Mouse (Mus musculus): ENCODE data around the gene Kif1c.

The Kif1c gene

DNA sequence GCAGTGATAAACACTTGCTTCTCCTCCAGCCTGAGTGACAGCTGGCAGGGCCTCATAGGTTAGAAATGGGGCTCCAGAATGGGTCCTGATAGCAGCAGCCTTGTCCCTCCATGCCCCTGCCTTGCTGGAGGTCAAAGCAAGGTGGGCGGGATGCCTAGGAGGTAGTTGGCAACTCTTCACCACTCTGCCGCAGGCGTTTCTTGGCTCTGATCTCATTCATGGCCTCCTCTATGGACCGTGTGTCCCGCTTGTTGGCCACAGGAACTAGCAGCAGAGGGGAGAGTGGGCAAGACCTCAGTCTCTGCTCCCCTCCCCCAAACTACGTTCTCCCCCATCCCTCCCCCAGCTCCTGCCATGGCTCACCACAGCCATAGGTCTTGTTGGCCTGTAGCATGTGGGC lies 36.4 kb upstream of the Kif1c start:
- in situ Hi-C loops (cut with MboI; ENCODE audit: unreplicated experiment in 2 of 2): loop anchor here in 1 of 2 experiments (25.0 kb wide), 1 partner anchor 1252 kb away; the partner anchor contains the start of gene Kdm6b

DNA sequence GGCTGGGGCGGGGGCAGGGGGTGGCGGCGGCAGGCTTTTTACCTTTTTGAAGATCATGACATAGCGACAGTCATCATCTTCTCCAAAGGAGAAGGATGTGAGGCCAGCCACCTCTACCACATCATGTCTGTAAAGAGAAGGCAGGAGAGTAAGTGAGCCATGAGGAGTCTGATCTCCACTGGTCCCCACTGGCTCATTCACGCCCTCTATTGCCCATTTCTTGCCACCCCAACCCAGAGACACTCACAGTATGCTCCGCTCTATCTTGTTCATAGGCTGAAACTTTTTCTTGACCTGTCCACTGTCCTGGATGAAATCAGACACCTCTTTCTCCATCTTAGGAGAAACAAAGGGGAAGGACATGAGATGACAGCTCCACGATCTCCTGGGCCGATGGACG lies 35.6 kb upstream of the Kif1c start:
- in situ Hi-C loops (cut with MboI; ENCODE audit: unreplicated experiment in 2 of 2): loop anchor here in 1 of 2 experiments (25.0 kb wide), 1 partner anchor 1252 kb away; the partner anchor contains the start of gene Kdm6b

DNA sequence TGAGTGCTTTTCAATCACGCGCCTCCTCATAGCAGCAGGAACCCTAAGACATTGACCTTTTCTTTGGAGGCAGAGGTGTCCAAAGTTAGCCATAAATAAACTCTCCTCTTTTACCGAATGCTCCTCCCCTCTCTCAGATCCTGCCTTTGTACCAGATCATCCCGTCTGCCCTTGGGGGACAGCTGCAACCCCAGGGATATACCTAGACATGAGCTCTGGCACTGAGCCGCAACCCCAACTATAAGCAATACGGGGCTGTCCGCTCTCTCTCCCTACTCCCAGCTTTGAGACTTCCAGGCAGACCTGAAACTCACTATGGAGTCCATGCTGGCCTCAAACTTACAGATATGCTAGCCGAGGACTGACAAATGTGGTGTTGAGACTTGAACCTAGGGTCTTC lies 33.7 kb upstream of the Kif1c start:
- in situ Hi-C loops (cut with MboI; ENCODE audit: unreplicated experiment in 2 of 2): loop anchor here in 1 of 2 experiments (25.0 kb wide), 1 partner anchor 1254 kb away; the partner anchor contains the start of gene Kdm6b

DNA sequence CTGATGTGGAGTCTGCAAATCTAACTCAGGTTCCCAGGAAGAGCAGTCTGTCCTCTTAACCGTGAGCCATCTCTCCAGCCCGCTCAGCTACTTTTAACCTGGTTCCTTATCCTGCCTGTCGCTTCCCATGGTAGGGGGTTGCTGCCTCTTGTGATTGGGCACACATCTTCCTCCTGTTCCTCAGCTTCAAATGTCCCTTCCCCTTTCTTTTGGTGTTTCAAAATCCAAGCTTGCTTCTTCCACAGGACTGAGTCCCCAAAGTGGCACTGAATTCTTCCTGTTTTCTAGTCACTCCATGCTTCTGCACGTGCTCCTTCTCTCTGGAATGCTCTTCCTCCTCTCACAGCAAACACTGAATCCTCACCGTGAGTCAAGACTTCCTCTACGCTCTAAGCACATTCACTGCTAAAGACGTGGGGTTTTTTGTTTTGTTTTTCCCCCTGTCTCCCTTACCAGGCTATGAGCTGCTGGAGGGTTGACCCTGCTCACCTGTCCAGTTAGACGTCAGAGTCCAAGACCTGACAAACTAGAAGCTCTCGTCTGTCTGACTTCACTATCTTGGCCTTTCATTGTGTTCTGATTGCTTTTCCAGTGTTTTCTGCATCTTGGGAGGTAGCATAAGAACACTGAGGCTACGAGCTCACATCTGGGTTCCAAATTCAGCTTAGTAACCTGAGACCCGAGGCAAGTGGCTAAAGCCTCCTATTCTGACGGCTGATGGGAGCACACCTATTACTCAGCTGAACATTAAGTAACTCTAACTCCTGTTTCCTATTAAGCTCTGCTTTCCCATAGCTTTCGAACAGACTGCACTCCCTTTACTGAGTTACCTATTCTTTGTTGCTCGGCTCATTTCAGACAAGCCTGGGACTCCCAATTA lies 32.8 kb upstream of the Kif1c start:
- in situ Hi-C loops (cut with MboI; ENCODE audit: unreplicated experiment in 2 of 2): loop anchor here in 1 of 2 experiments (25.0 kb wide), 1 partner anchor 1255 kb away; the partner anchor contains the start of gene Kdm6b

DNA sequence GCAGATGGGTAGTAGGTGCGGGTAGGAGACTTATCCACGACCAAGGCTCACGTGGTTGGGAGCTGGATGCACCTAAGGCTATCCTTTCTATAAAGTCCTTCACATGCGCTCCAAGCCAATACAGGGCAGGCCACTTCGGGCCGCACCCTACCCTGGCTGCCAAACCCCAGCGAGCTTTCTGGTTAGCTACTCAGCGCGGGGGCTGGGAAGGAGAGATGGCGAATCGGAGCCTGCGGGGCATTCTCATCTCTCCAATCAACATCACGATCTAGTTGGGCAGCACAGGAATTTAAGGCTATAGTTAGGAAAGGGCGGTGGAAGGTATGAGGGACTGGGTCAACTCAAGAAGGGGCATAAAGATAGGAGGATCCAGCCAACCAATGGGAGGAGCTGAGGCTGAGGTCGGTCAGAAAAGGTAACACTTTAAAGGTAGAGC lies 32.0 kb upstream of the Kif1c start:
- in situ Hi-C loops (cut with MboI; ENCODE audit: unreplicated experiment in 2 of 2): loop anchor here in 1 of 2 experiments (25.0 kb wide), 1 partner anchor 1256 kb away; the partner anchor contains the start of gene Kdm6b

DNA sequence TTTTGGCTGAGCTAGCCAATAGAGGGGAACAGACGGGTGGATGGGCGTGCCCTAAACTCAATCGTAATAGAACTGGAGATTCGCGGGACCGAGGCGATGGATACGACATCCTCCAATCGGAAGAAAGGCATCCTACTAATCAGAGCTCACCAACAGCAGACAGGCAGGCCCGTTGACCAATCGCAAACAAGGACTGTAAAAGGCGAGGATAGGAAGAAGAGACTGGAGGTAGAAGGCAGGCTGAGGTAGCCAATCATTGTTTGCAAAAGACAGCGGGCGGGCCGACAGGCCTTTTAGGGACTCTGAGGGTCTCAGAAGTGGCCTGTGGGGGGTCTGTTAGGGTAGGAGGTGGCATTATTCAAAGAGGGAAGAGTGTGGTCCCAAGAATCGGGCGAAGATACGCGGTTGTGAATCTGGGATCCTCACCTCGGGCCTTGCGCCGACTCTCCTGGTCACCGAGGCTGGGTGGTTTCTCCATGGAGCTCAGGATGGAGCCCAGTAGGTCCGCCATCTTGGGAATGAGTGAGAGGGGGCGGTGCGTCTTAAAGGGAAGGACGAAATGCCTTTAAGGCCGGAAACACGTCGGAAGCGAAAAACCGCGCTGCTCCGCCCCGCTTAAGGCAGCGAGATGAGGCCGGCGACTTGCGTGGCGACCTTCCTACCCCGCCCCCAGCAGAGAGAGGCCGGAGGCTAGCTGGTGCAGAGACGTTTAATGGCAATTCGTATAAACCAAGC lies 31.4 kb upstream of the Kif1c start, which contains the start of gene Spag7:
Gene Spag7, minus strand, starts transcription at position 646 of the 735 bp plus-strand sequence.
- in situ Hi-C loops (cut with MboI; ENCODE audit: unreplicated experiment in 2 of 2): loop anchor here in 1 of 2 experiments (25.0 kb wide), 1 partner anchor 1257 kb away; the partner anchor contains the start of gene Kdm6b

DNA sequence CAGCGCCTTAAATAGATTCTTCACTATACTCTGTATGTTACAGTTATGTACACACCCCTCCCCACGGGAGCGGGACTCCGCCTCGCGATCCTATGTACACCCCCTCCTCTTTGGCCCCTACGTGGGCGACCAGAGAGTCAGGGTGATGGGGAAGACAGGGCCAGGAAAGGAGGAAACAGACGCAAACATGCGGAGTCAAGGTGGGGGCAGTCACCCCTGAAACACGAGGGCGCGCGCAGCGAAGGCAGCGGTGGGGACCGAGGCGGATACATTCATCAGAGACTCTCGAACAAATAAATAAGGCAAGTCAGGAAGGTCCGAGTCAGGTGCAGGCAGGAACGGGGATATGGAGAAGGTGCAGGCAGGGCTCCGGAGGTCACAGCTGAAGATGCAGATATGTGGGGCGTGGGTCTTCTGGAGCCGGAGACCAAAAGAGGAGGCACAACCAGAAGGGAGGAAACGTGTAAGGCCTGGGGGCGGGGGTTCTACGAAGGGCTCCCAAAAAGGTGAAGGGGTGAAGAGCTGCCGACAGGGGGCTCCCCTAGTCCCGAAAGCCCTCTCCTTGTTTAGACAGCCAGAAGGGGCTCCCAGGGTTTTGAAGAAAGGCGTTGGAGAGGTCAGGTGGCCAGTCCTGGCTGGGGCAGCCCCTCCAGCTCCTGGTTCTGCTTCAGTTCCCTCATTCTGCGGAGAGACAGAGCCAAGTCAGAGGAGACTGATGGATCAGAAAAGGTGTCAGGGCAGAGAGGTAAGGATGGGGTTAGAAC lies 30.6 kb upstream of the Kif1c start:
- in situ Hi-C loops (cut with MboI; ENCODE audit: unreplicated experiment in 2 of 2): loop anchor here in 1 of 2 experiments (5.0 to 25.0 kb wide), 3 partner anchors 85 to 1257 kb away; partner anchors contain the start of gene Kdm6b

DNA sequence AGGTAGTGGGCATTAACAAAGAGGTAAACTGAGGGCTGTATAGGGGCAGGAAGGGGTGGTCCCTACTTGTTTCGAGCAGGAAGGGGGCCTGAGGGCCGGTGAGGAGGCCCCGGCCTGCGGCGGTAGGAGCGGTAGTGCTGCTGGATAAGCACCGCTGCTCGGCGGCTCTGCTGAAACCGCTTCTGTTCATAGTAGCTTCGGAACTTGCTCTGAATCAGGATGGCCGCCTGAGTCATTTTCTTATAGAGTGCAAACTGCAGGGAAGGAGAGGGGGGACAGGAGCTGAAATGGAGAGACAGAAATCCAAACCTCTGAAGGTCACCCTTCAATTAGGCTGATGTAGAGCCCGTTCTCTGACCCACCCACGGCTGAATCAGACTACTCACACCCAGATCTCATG lies 29.9 kb upstream of the Kif1c start:
- in situ Hi-C loops (cut with MboI; ENCODE audit: unreplicated experiment in 2 of 2): loop anchor here in 1 of 2 experiments (5.0 to 25.0 kb wide), 3 partner anchors 84 to 1258 kb away; partner anchors contain the start of gene Kdm6b

DNA sequence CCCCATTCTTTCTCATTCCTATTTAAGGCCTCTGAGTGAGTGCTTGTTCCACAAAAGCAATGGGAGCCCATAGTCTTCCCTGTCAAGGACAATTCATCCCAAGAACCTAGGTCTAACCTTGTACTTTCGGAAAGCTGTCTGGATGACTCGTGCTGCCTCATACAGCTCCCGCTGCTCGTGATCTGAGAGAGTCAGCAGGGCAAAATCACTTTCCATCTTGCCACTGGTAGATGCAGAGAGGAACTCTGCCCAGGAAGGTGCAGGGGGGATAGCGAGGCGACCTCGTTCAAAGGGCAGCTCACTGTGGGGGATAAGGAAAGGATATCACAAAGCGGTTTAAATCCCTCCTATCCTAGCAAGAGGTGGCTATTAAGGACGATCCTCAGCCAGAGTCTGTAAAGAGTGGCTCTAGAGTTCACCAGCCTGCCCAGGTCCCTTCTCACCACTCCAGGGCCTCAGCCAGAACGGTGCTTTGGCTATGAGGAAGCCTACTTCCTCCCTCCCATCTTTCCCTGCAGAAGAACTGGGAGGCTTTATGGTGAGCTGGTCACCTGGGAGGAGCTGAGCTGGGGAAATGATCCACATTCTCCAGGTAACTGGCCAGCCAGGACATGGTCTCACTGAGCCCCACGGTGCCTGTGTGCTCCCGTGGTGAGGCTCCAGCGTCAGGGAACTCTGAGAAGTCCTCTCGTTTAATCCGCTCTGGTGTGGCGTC lies 28.9 kb upstream of the Kif1c start:
- in situ Hi-C loops (cut with MboI; ENCODE audit: unreplicated experiment in 2 of 2): loop anchor here in 1 of 2 experiments (5.0 to 25.0 kb wide), 3 partner anchors 83 to 1259 kb away; partner anchors contain the start of gene Kdm6b

DNA sequence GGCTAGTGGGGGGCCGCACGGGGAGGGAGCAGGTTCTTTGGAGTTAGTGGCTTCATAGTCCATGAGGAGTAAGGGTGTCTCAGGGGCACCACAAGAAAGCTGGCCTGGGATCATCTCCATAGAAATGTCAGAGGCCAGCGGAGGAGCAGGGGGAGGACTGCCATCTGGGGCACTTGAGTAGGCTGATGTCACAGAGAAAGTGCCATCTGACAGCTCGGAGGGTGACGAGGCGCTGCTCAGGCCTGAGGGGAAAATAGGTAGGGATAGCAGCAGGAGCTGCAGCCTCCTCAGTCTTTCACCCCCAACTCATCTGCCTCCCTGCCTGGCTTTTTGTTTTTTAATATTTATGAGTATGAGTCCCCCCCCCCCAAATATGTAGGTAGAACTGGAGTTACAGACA lies 26.3 kb upstream of the Kif1c start:
- in situ Hi-C loops (cut with MboI; ENCODE audit: unreplicated experiment in 2 of 2): loop anchor here in 1 of 2 experiments (5.0 to 25.0 kb wide), 3 partner anchors 81 to 1262 kb away; partner anchors contain the start of gene Kdm6b

DNA sequence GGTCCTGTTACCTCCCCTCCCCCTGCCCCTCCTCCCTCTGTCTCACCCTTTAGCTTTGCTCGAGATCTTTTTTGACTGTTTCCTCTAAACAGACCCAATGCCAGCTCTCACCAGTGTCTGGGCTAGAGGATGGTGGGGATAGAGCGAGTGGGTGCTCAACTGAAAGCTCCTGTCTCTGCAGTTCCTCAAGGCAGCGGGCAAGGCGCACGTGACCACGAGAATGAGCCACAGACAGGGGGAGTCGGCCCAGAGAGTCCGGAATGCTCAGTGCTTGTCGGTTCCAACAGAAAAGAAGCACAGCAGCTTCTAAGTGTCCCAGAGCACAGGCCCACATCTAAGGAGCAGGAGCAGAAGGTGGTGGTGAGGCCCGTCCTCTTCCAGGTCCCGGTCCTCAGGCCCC lies 25.8 kb upstream of the Kif1c start:
- in situ Hi-C loops (cut with MboI; ENCODE audit: unreplicated experiment in 2 of 2): loop anchor here in 1 of 2 experiments (5.0 to 25.0 kb wide), 3 partner anchors 80 to 1262 kb away; partner anchors contain the start of gene Kdm6b

DNA sequence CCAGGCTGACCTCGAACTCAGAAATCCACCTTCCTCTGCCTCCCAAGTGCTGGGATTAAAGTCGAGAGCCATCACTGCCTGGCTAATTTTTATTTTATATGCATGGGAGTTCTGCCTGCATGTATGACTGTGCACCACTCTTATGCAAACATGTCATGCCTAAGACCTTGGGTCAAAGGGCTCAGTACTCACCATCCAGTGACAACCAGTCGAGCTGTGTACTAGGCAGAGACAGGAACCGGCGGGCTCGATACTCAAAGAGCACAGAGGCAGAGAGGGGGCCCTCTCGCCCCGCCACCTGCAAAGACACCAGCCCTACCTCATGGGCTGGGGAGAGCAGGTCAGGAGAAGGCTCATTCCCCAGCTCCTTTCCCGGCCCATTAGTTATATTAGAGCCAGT lies 22.3 kb upstream of the Kif1c start:
- in situ Hi-C loops (cut with MboI; ENCODE audit: unreplicated experiment in 2 of 2): loop anchor here in 1 of 2 experiments (10.0 kb wide), 1 partner anchor 77 kb away; no protein-coding TSS in a partner anchor

DNA sequence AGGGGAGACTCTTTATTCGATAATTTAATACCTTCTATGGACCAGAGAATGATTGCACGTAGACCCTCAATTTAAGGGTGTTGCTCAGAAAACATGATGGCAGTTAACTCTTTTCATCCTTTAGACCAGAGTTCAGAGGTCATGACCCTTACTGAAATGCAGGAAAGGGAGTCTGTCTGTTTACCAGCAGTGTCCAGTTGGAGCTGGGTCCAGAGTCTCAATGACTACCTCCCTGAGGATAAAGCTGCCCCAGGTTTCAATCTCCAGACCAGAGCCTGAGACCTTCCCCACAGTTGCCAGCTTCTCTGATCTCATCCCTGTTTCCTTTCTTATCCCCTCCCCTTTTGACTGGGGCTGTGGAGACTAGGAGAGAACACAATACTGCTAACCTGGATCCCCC lies 21.8 kb upstream of the Kif1c start:
- in situ Hi-C loops (cut with MboI; ENCODE audit: unreplicated experiment in 2 of 2): loop anchor here in 1 of 2 experiments (10.0 kb wide), 1 partner anchor 76 kb away; no protein-coding TSS in a partner anchor

DNA sequence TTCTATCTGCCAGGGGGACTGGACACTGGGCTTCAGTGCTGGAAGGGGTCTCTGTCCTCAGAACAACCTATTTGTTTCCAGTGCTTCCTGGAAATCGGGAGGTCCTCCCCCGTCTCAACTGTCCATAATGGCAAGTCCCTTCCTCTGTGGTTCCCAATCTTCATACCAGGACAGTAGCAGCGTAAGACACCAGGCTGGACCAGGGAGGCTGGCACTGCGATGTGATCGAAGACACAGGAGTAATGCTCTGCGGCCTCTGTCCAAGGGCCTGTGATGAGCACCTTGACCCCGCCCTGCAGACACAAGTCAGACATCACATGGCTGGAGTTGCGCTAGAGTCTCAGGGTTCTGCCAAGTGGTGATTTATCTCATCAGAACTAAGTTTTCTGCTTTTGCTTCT lies 21.0 kb upstream of the Kif1c start:
- in situ Hi-C loops (cut with MboI; ENCODE audit: unreplicated experiment in 2 of 2): loop anchor here in 1 of 2 experiments (10.0 kb wide), 1 partner anchor 75 kb away; no protein-coding TSS in a partner anchor

DNA sequence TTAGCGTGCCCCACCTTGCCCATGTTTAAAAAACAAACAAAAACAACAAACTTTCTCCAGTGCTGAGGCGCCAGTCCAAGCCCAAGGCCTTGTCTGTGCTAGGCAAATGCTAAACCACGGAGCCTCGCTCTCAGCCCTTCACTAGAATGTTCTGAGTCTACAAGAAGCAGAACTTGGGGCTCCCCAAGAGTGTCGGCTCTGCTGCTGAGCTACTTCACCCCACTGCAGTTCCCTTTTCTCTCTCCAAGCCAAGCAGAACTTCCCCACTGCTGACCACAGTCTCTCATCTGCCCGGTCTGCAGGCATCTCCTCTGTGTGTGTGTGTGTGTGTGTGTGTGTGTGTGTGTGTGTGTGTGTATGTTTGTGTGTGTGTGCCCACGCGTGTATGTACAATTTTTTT lies 20.5 kb upstream of the Kif1c start:
- in situ Hi-C loops (cut with MboI; ENCODE audit: unreplicated experiment in 2 of 2): loop anchor here (10.0 kb wide), 2 partner anchors 45 to 75 kb away; partner anchors contain the start of gene Gp1ba (in 1 of the 2)

DNA sequence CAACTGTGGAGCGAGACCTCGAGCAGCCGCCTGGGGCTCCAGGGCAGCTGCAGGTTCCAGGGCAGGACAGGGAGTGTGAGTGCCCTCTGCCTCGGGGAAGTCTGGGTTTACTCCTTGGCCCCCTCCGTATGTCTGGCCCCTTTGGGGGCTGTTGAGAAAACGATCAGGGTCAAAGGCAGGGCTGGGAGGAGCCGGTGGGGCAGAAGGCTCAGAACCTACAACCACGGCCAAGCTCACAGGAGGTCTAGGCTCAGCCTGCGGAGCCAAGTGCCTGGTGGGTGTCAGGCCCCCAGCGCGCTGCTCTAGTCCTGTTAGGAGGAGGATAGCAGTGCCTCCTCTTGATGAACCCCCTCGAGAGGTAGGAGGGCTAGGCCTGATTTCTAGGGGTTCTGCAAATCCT lies 19.2 kb upstream of the Kif1c start:
- in situ Hi-C loops (cut with MboI; ENCODE audit: unreplicated experiment in 2 of 2): loop anchor here in 1 of 2 experiments (10.0 kb wide), 1 partner anchor 46 kb away; the partner anchor contains the start of gene Gp1ba

DNA sequence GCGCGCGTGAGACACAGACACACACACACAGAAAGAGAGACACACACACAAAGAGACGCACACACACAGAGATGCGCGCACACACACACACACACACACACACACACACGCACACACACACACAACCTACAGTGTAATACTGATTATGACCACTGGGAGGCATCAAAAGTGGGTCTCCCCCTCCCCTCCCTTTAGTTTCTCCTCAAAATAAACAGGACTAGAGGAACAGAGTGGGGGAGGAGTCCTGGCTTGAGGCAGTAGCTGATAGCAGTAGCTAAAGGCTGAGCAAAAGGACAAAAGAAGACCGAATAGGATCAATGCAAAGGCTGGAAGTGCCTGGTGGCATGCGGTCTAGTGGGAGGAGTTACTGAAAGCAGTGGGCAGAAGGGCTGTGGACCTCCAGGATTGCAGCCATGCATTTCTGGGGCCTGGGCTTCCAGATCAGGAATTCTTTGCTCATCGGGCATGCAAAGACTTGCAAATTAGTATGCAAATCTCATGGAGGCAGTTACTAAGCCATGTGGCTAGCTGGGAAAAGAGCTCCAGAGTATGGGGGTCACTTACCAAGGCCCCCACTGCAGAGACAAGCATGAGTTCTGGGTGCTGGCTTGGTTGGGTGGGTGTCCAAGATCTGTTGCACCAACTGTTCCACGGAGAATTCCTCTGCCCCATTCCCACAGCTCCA lies 18.3 kb upstream of the Kif1c start:
- in situ Hi-C loops (cut with MboI; ENCODE audit: unreplicated experiment in 2 of 2): loop anchor here in 1 of 2 experiments (10.0 kb wide), 1 partner anchor 47 kb away; the partner anchor contains the start of gene Gp1ba

DNA sequence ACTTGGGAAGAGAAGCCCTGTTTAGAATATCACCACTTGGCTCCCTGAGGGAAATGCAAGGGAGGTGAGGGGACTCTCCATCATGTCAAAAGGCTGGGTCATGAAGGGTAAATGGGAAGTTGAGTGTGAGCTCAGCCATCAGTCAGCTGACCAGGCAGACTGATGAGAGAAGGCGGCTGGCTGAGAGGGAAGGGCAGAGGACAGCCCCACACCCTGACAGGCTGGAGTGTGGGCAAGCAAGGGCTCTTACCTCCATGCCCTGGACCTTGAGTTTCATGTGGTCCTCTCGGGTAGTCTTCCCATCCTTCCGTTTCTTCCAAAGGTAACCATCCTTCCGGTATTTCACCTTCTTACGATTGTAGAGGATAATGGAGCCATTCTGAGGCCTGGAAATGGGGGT lies 16.7 kb upstream of the Kif1c start:
- in situ Hi-C loops (cut with MboI; ENCODE audit: unreplicated experiment in 2 of 2): loop anchor here in 1 of 2 experiments (10.0 kb wide), 1 partner anchor 49 kb away; the partner anchor contains the start of gene Gp1ba

Data from v-Abl transformed pro-B cells (cell line).